Mouse (Mus musculus): ENCODE data around the gene Commd8. TPM values are rescaled to one million over a fixed set of nuclear protein-coding genes. Genes with fewer than 3 reads are reported as not detected.
A peak's percentile ranks its signal among the peaks of the same experiment; 100 is the strongest.

Gene Commd8
- polyA plus RNA-seq (2011; ENCODE audit: insufficient read depth, insufficient read length, low replicate concordance, missing spikeins): 41.6 and 46.6 TPM in 2 replicates

DNA sequence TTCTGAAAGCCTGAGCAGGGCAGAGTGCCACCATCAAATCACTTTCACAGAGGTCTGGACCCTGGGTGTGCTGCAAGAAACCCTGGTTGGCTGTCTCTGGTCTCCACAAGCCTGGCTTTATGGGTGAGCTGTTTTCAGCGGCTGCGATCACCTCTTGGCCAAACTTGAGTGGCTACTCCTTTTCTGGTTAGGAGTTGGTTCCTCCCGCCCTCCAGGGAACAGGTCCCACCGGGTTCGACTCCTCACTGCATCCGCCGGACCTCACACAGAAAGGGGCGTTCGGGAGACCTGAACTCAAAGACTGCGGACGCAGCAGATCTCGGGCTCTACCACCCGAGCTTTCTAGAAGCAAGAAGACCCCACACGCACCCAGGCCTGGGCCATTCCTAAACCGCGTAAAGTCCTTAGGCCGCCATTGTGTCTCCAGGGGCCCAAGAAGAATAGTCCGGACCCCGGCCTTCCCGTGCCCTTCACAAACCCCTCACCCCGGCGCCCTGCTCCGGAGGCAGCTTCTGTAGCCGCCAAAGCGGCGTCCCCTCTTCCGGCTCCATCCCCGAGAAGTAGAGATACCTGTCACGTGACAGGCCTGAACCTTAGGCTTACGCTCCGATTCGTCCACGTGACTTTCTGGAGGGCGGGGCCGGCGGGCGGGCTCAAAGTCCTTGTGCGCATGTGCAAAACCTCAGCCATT is at the start of gene Commd8:
Commd8 (minus strand) TSS at position 596 of the 691 bp plus-strand sequence.
- peak within 1 kb of the TSS; percentile 77 for H3K4me3 ChIP-seq (replicated peaks; ENCODE audit: control insufficient read depth, low read depth, low read length)
- peaks cover under 1% of the 10 kb centered on the region; the same call in 1 of the 2 replicates for H3K4me1 ChIP-seq (ENCODE audit: control insufficient read depth, insufficient read depth, low read length)
- WGBS: under 1% methylated on average over 38 of the region's 38 CpGs
- peak within 1 kb of the TSS; percentile 69 for H3K27ac ChIP-seq (ENCODE audit: control insufficient read depth, insufficient read depth, low read depth, low read length, poor library complexity)
- TF ChIP-seq CTCF (IDR thresholded peaks at IDR 0.05; ENCODE audit: control insufficient read depth, insufficient read depth, low read length) (no peak), POLR2A (IDR thresholded peaks at IDR 0.05; ENCODE audit: borderline replicate concordance, control insufficient read depth, low read depth, low read length) (peak; percentile 93)

DNA sequence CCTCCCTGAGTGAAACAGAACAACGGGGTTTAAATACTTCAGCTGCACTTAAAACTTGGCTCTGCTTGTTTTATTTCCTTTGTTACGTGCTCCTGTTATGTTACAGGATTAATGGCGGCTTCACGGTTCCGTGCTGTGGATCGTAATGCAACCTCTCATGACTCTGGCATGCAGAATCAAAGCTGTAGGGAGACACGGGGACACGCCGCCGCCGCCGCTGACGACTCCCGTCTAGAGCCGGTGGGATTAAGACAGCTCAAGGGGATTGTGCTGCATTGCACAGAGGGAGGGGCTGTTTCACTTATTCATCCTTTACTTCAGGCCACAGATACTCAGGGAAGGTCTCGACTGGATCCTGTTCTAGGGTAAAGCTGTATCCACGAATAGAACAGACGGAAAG is 43.8 kb upstream of the Commd8 start:
- no peak overlapping the region for H3K27ac ChIP-seq (ENCODE audit: control insufficient read depth, insufficient read depth, low read depth, low read length, poor library complexity)
- 93% methylated on average over 18 of the region's 18 CpGs for WGBS
- TF ChIP-seq POLR2A (IDR thresholded peaks at IDR 0.05; ENCODE audit: borderline replicate concordance, control insufficient read depth, low read depth, low read length) (no peak), CTCF (IDR thresholded peaks at IDR 0.05; ENCODE audit: control insufficient read depth, insufficient read depth, low read length) (no peak)
- H3K4me1 ChIP-seq (ENCODE audit: control insufficient read depth, insufficient read depth, low read length): no peaks in the 10 kb centered on the region; the same call in 1 of the 2 replicates
- no peak overlapping the region for H3K4me3 ChIP-seq (replicated peaks; ENCODE audit: control insufficient read depth, low read depth, low read length)

DNA sequence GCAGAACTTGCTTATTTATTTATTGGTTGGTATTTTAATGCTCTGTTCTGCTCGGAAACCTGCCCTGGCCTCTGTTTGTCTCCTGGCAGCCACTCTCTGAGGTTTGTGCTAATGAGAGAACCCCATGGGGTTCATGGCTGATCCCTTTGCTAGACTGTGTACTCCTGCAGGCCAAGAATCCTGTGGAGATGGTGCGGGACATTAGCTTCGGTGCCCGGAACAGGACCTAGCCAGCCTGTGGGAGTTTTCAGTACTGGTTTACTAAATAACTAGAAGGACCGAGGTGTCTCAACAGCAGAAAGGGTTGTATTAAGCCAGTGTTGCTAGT is 42.8 kb upstream of the Commd8 start:
- no peak overlapping the region for H3K27ac ChIP-seq (ENCODE audit: control insufficient read depth, insufficient read depth, low read depth, low read length, poor library complexity)
- no peak overlapping the region for H3K4me3 ChIP-seq (replicated peaks; ENCODE audit: control insufficient read depth, low read depth, low read length)
- peaks cover 3% of the 10 kb centered on the region; the same call in 1 of the 2 replicates for H3K4me1 ChIP-seq (ENCODE audit: control insufficient read depth, insufficient read depth, low read length)
- 89% methylated on average over 5 of the region's 5 CpGs for WGBS
- TF ChIP-seq CTCF (IDR thresholded peaks at IDR 0.05; ENCODE audit: control insufficient read depth, insufficient read depth, low read length): no peak
- TF ChIP-seq POLR2A (IDR thresholded peaks at IDR 0.05; ENCODE audit: borderline replicate concordance, control insufficient read depth, low read depth, low read length): no peak

DNA sequence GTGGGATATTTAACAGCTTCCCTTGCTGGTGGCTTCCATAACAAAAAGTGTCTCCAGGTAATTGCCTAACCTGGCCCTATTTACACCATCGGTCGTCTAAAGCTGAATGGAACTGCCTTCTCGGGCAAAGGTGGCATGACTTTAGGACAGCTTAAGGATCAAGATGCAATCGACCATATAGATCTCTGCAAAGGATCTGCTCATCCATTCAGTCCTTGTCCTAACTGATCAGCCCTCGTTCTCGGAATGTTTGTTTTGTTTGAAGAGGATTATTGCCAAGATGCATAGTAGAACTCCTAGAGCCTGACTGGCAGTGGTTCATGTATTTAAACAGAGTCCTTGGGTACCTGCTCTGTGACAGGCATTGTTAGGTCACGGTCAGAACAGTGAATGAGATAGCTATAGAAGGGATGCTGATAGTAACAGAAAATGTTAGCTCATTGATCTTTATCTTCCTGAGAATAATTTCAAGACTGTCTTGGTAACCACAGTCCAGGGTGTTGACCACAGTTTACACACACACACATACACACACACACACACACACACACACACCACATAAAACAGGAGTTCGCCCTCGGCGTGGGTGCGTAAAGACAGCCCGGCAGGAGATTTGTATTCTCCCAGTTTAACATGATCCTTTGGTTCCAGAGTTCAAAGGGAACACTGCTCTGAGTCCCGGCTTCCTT is 42.3 kb upstream of the Commd8 start:
- no peak overlapping the region for H3K4me3 ChIP-seq (replicated peaks; ENCODE audit: control insufficient read depth, low read depth, low read length)
- WGBS: 78% methylated on average over 13 of the region's 13 CpGs
- TF ChIP-seq CTCF (IDR thresholded peaks at IDR 0.05; ENCODE audit: control insufficient read depth, insufficient read depth, low read length) (no peak), POLR2A (IDR thresholded peaks at IDR 0.05; ENCODE audit: borderline replicate concordance, control insufficient read depth, low read depth, low read length) (no peak)
- H3K4me1 ChIP-seq (ENCODE audit: control insufficient read depth, insufficient read depth, low read length): peaks cover 3% of the 10 kb centered on the region; the same call in 1 of the 2 replicates
- no peak overlapping the region for H3K27ac ChIP-seq (ENCODE audit: control insufficient read depth, insufficient read depth, low read depth, low read length, poor library complexity)

DNA sequence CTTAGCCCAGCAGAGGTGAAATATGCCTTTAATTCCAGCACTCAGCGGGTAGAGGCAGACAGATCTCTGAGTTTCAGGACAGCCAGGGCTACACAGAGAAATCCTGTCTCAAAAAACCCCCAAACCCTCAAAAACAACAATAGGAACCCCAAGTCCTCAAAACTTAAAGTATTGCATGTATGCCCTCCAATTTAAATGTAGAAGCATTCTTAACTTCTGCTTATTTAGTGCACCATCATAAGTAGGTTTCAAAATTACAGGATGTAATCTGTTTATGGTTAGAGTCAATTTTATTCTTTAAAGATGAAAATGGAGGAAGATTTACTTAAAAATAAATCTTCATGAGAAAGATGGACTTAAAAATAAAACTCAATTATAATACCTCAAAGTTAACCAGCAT is 40.5 kb upstream of the Commd8 start:
- Histone ChIP-seq H3K27ac (ENCODE audit: control insufficient read depth, insufficient read depth, low read depth, low read length, poor library complexity) (no peak overlapping the region), H3K4me3 (replicated peaks; ENCODE audit: control insufficient read depth, low read depth, low read length) (no peak overlapping the region), H3K4me1 (ENCODE audit: control insufficient read depth, insufficient read depth, low read length) (peaks cover 3% of the 10 kb centered on the region; the same call in 1 of the 2 replicates)
- TF ChIP-seq CTCF (IDR thresholded peaks at IDR 0.05; ENCODE audit: control insufficient read depth, insufficient read depth, low read length): no peak
- TF ChIP-seq POLR2A (IDR thresholded peaks at IDR 0.05; ENCODE audit: borderline replicate concordance, control insufficient read depth, low read depth, low read length): no peak
- 77% methylated on average over 1 of the region's 1 CpGs for WGBS

DNA sequence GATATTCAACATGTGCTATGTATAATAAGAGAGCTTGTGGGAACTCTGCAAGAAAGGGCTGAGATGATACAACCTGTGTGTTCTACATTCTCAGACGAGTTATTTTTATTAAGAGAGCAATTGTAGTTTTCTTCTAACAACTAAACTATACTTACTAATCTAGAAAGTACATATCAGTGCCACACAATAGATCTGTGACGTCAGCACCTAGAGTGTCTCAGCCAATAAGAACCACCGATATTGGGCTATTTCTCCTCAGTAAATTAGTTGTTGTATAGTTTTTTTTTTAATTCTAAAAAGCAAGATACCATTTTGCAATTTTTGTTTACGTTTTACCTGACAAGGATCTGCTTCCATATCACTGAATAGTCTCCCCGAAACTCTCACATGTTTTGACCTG is 37.3 kb upstream of the Commd8 start:
- no peak overlapping the region for H3K4me3 ChIP-seq (replicated peaks; ENCODE audit: control insufficient read depth, low read depth, low read length)
- H3K27ac ChIP-seq (ENCODE audit: control insufficient read depth, insufficient read depth, low read depth, low read length, poor library complexity): no peak overlapping the region
- WGBS: 51% methylated on average over 5 of the region's 5 CpGs
- no peak for TF ChIP-seq CTCF (IDR thresholded peaks at IDR 0.05; ENCODE audit: control insufficient read depth, insufficient read depth, low read length)
- no peak for TF ChIP-seq POLR2A (IDR thresholded peaks at IDR 0.05; ENCODE audit: borderline replicate concordance, control insufficient read depth, low read depth, low read length)
- H3K4me1 ChIP-seq (ENCODE audit: control insufficient read depth, insufficient read depth, low read length): peaks cover 6% of the 10 kb centered on the region; the same call in 1 of the 2 replicates

DNA sequence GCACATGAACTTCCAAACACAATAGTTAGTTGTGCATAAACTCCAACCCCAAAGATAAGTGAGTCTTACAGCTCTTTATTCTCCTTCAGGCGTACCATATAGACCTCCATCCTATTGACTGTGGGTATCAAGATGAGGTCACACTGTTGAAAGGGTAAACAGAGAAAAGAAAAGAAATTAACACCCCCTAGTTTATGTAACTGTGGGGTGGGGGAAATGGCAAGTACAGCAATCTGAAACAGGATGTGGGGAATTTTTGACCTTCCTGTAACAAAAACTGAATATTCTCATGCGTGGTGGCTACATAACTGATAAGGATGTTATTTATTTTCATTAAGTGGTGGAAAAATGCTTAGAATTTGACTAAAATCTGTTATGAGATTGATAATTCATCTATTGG is 36.5 kb upstream of the Commd8 start:
- Histone ChIP-seq H3K4me3 (replicated peaks; ENCODE audit: control insufficient read depth, low read depth, low read length) (no peak overlapping the region), H3K27ac (ENCODE audit: control insufficient read depth, insufficient read depth, low read depth, low read length, poor library complexity) (no peak overlapping the region), H3K4me1 (ENCODE audit: control insufficient read depth, insufficient read depth, low read length) (peaks cover 6% of the 10 kb centered on the region; the same call in 1 of the 2 replicates)
- 4% methylated on average over 2 of the region's 2 CpGs for WGBS
- TF ChIP-seq CTCF (IDR thresholded peaks at IDR 0.05; ENCODE audit: control insufficient read depth, insufficient read depth, low read length) (no peak), POLR2A (IDR thresholded peaks at IDR 0.05; ENCODE audit: borderline replicate concordance, control insufficient read depth, low read depth, low read length) (no peak)

DNA sequence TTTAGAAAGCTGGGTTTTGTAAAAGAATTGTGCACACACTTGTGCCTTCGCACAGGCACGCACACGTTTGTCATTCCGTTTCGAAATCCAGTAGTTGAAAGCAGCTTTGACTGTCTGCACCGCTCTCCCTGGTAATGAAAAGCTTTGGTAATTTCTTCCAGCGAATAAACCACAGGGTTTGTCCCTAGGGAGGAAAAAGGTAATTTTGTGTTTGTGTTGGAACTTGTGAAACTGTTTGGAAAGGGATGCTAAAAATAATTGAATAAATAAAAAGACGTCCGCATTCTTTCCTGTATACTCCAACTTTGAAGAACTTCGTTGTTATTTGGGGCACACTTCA is 35.7 kb upstream of the Commd8 start:
- H3K27ac ChIP-seq (ENCODE audit: control insufficient read depth, insufficient read depth, low read depth, low read length, poor library complexity): peak overlapping the region; percentile 80; the same call in 1 of the 2 replicates
- H3K4me3 ChIP-seq (replicated peaks; ENCODE audit: control insufficient read depth, low read depth, low read length): peak overlapping the region; percentile 93
- peaks cover 6% of the 10 kb centered on the region; the same call in 1 of the 2 replicates for H3K4me1 ChIP-seq (ENCODE audit: control insufficient read depth, insufficient read depth, low read length)
- TF ChIP-seq CTCF (IDR thresholded peaks at IDR 0.05; ENCODE audit: control insufficient read depth, insufficient read depth, low read length): no peak
- TF ChIP-seq POLR2A (IDR thresholded peaks at IDR 0.05; ENCODE audit: borderline replicate concordance, control insufficient read depth, low read depth, low read length): no peak
- WGBS: under 1% methylated on average over 10 of the region's 10 CpGs
